Mouse (Mus musculus) liver, embryonic 11.5 days (tissue): ENCODE measurements at regions not wholly inside any gene's neighbourhood (a gene's known extent, or its start where the extent isn't known, plus 50 kb on each side); places are given as distances from the start of the nearest gene placed in this dataset.

Experiments used
- ATAC-seq: fragments of 200-750 bp; cut with Nextera tagmentation; replicated peaks from 2 replicates; pipeline ENCODE4 v1.8.0; 2017; ENCODE audit warnings: moderate number of reproducible peaks, mild to moderate bottlenecking, moderate TSS enrichment, moderate library complexity; ENCODE audit not compliant: low FRiP score
- DNase-seq: peaks from one replicate; pipeline ENCODE4 v3.0.0-alpha.2; 2017; ENCODE audit warnings: low spot score
- H3K27ac ChIP-seq: fragments of 300-500 bp; sonication (generic); 2 replicates; pipeline ENCODE4 v1.5.1; 2014; ENCODE audit warnings: mild to moderate bottlenecking, low read depth, low read length, control low read depth
- H3K27me3 ChIP-seq: fragments of 300-500 bp; sonication (generic); replicated peaks from 2 replicates; pipeline ENCODE4 v1.6.1; 2014; ENCODE audit warnings: low read length, mixed read lengths; ENCODE audit not compliant: control insufficient read depth, insufficient read depth
- H3K36me3 ChIP-seq: fragments of 300-500 bp; sonication (generic); 2 replicates; pipeline ENCODE4 v1.6.1; 2014; ENCODE audit warnings: mild to moderate bottlenecking, low read length, moderate library complexity, mixed read lengths; ENCODE audit not compliant: control insufficient read depth, insufficient read depth
- H3K4me1 ChIP-seq: fragments of 300-500 bp; sonication (generic); replicated peaks from 2 replicates; pipeline ENCODE4 v1.6.1; 2014; ENCODE audit warnings: low read length, mixed read lengths; ENCODE audit not compliant: control insufficient read depth, insufficient read depth
- H3K4me2 ChIP-seq: fragments of 300-500 bp; sonication (generic); 2 replicates; pipeline ENCODE4 v1.6.1; 2014; ENCODE audit warnings: mild to moderate bottlenecking, control low read depth, moderate library complexity
- H3K4me3 ChIP-seq: fragments of 300-500 bp; sonication (generic); 2 replicates; pipeline ENCODE4 v1.5.1; 2014; ENCODE audit warnings: low read depth, low read length, control low read depth
- H3K9ac ChIP-seq: fragments of 300-500 bp; sonication (generic); 2 replicates; pipeline ENCODE4 v1.6.1; 2014; ENCODE audit warnings: low read depth, low read length, control low read depth
- H3K9me3 ChIP-seq: fragments of 300-500 bp; sonication (generic); 2 replicates; pipeline ENCODE4 v1.6.1; 2016; ENCODE audit warnings: low read length, inconsistent platforms, mixed read lengths; ENCODE audit not compliant: control insufficient read depth
- WGBS: fragments of 180-500 bp; shearing (Covaris S2); extraction: QIAGEN DNeasy Blood & Tissue Kit; methylation state at CpG from one replicate; pipeline ENCODE4 v1.1.7; 2014; 5-methylcytosine and 5-hydroxymethylcytosine counted together

GRCm38 (mm10) chr16:91172510-91172909 is 52.7 kb upstream of the Olig2 start:
- no peak overlapping the region for H3K9ac ChIP-seq
- peaks cover 6% of the 10 kb centered on the region for H3K4me1 ChIP-seq
- no peak overlapping the region for H3K27ac ChIP-seq
- no peaks in the 10 kb centered on the region for H3K36me3 ChIP-seq
- H3K27me3 ChIP-seq: peaks cover 3% of the 10 kb centered on the region; the same call in 1 of the 2 replicates
- no peak overlapping the region for H3K4me2 ChIP-seq
- DNase-seq: no peak
- H3K4me3 ChIP-seq: no peak overlapping the region
- ATAC-seq: no peak
- 81% methylated on average over 9 of the region's 9 CpGs for WGBS
- no peaks in the 10 kb centered on the region for H3K9me3 ChIP-seq

- peaks cover 3% of the 10 kb centered on the region; the same call in 1 of the 2 replicates for H3K27me3 ChIP-seq
- H3K9me3 ChIP-seq: no peaks in the 10 kb centered on the region
- 85% methylated on average over 15 of the region's 15 CpGs for WGBS
- no peak overlapping the region for H3K9ac ChIP-seq
- H3K4me2 ChIP-seq: no peak overlapping the region
- ATAC-seq: no peak
- H3K36me3 ChIP-seq: no peaks in the 10 kb centered on the region
- no peak overlapping the region for H3K27ac ChIP-seq
- H3K4me3 ChIP-seq: no peak overlapping the region
- no peak for DNase-seq
- peaks cover 6% of the 10 kb centered on the region for H3K4me1 ChIP-seq
Measured at GRCm38 (mm10) chr16:91173241-91173640, 52.0 kb upstream of the Olig2 start.

- peaks cover 3% of the 10 kb centered on the region; the same call in 1 of the 2 replicates for H3K27me3 ChIP-seq
- no peak for DNase-seq
- no peaks in the 10 kb centered on the region for H3K9me3 ChIP-seq
- H3K4me3 ChIP-seq: no peak overlapping the region
- no peaks in the 10 kb centered on the region for H3K36me3 ChIP-seq
- ATAC-seq: no peak
- H3K9ac ChIP-seq: no peak overlapping the region
- peaks cover 6% of the 10 kb centered on the region for H3K4me1 ChIP-seq
- H3K4me2 ChIP-seq: no peak overlapping the region
- 45% methylated on average over 3 of the region's 3 CpGs for WGBS
- H3K27ac ChIP-seq: no peak overlapping the region
Measured at GRCm38 (mm10) chr16:91173870-91174278, 51.4 kb upstream of the Olig2 start.

GRCm38 (mm10) chr16:91174401-91174800 is 50.9 kb upstream of the Olig2 start:
- Histone ChIP-seq H3K4me3 (no peak overlapping the region), H3K4me2 (no peak overlapping the region)
- WGBS: 57% methylated on average over 4 of the region's 4 CpGs

More at GRCm38 (mm10) chr16:91174401-91174800, 50.9 kb upstream of the Olig2 start:
- Histone ChIP-seq H3K36me3 (no peaks in the 10 kb centered on the region), H3K9ac (no peak overlapping the region), H3K9me3 (no peaks in the 10 kb centered on the region), H3K27ac (no peak overlapping the region), H3K27me3 (peaks cover 3% of the 10 kb centered on the region; the same call in 1 of the 2 replicates), H3K4me1 (peaks cover 3% of the 10 kb centered on the region)
- DNase-seq (no peak), ATAC-seq (no peak)
